Mouse (Mus musculus): Measurements from ENCODE around the gene Slc2a9. TPM values are rescaled to one million over a fixed set of nuclear protein-coding genes. Genes with fewer than 3 reads are reported as not detected.

Slc2a9 gene
- 0.01 TPM in 1 of 2 replicates, not detected in the other for polyA plus RNA-seq (2012)

DNA sequence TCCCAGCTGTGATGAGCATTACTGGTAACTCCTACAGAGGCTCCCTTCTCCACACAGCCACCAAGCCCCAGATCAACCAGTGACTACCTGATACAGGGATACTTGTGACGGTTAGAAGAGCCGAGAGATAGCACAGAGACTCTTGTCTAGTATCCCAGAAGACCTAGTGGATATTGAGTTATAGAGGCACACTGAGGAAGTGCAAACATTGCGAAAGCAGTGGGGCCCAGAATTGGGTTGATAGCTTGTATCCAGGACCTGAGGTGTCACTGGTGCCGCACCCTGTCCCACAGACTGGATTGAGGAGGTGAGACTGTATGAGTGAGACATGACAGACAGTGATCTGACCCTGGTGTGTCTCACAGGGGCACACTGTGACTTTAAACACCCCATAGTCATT lies at the start of gene Slc2a9:
Gene Slc2a9, minus strand, starts transcription at position 152 of the 400 bp plus-strand sequence.
- no peaks in the 10 kb centered on the region for H3K27me3 ChIP-seq (ENCODE audit: control insufficient read depth)
- H3K4me3 ChIP-seq (replicated peaks), result no peak within 1 kb of the TSS
- H3K36me3 ChIP-seq (ENCODE audit: control insufficient read depth), result no peaks in the 10 kb centered on the region
- TF ChIP-seq GATA1 (IDR thresholded peaks at IDR 0.05; ENCODE audit: low read length) (no peak), TAL1 (IDR thresholded peaks at IDR 0.05; ENCODE audit: low read length) (no peak)
- peaks cover 87% of the 10 kb centered on the region for H3K4me1 ChIP-seq (ENCODE audit: control insufficient read depth)
- H3K9me3 ChIP-seq (ENCODE audit: control insufficient read depth, low read length), result no peaks in the 10 kb centered on the region

DNA sequence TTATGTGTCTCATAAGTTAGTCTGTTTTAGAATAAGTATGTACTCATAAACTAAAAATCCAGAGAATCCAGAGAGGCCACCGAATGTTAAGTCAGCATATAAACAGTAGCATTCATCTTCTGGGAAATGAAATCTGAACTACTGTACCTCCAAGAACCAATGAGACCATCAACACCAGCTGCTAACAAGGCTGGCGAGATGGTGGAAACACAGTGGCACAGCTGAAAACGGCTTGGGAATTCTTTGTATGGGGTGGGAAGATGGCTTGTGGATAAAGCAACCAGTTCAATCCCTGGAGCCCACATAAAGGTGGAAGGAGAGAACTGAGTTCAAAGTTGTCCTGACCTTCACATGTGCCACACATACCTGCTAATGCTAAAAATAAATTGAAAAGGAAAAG lies 49.7 kb upstream of the Slc2a9 start:
- Histone ChIP-seq H3K4me3 (replicated peaks) (no peak overlapping the region), H3K27me3 (ENCODE audit: control insufficient read depth) (no peaks in the 10 kb centered on the region), H3K4me1 (ENCODE audit: control insufficient read depth) (peaks cover 9% of the 10 kb centered on the region), H3K9me3 (ENCODE audit: control insufficient read depth, low read length) (no peaks in the 10 kb centered on the region), H3K36me3 (ENCODE audit: control insufficient read depth) (peaks cover 98% of the 10 kb centered on the region)
- TF ChIP-seq GATA1 (IDR thresholded peaks at IDR 0.05; ENCODE audit: low read length) (no peak), TAL1 (IDR thresholded peaks at IDR 0.05; ENCODE audit: low read length) (no peak)

DNA sequence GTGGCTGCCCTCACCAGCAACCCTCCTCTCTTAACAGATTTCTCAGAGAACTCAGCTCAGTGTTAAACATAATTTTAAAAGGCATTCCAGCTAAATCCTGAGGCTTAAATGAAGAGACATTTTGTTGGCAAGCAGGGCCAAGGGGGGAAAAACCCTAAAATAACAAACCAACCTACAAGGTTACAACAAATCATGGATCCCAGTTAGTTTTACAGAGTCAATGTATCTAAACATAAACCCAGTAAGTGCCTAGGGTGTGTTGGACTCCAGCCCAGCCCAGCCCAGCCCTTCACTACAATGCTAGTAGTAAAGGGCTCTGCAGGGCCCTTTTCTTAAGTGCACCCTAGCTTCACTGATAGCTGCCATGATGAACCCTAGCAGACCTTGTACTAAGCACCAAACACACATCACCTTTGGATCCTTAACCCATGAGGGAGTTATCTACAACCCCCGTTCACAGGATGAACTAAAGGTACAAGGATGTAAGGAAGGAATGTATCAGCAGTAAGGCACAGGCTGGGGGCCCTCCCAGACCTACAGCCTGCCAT lies 47.4 kb upstream of the Slc2a9 start:
- peaks cover 9% of the 10 kb centered on the region for H3K4me1 ChIP-seq (ENCODE audit: control insufficient read depth)
- H3K9me3 ChIP-seq (ENCODE audit: control insufficient read depth, low read length), result no peaks in the 10 kb centered on the region
- no peak overlapping the region for H3K4me3 ChIP-seq (replicated peaks)

DNA sequence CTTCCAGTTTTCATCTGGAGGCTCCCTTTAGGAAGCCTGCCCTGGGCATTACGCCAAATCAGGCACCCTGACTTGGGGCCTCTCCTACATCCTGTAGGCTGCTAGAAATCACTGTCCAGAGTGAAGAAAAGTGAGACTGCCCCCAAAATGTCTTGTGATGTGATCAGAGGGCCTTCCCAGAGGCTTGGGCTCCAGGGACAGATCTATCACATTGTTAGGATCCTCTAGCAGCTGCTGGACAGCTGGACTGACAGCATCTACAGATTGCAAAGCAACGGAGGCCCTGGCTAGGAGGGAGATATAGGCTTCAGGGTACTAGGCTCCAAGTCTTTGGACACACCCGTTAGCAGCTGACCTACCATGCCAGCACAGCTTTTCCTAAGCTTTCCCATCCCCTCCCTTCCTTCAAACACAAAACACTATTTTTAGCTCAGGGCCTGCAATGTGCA lies 46.5 kb upstream of the Slc2a9 start:
- peaks cover 9% of the 10 kb centered on the region for H3K4me1 ChIP-seq (ENCODE audit: control insufficient read depth)
- H3K27me3 ChIP-seq (ENCODE audit: control insufficient read depth), result no peaks in the 10 kb centered on the region
- no peaks in the 10 kb centered on the region for H3K9me3 ChIP-seq (ENCODE audit: control insufficient read depth, low read length)
- TF ChIP-seq TAL1 (IDR thresholded peaks at IDR 0.05; ENCODE audit: low read length) (no peak), GATA1 (IDR thresholded peaks at IDR 0.05; ENCODE audit: low read length) (no peak)
- H3K36me3 ChIP-seq (ENCODE audit: control insufficient read depth), result peaks cover 100% of the 10 kb centered on the region
- no peak overlapping the region for H3K4me3 ChIP-seq (replicated peaks)

More for the DNA sequence above, 47.4 kb upstream of the Slc2a9 start:
- no peaks in the 10 kb centered on the region for H3K27me3 ChIP-seq (ENCODE audit: control insufficient read depth)
- H3K36me3 ChIP-seq (ENCODE audit: control insufficient read depth), result peaks cover 100% of the 10 kb centered on the region
- TF ChIP-seq GATA1 (IDR thresholded peaks at IDR 0.05; ENCODE audit: low read length), result no peak
- no peak for TF ChIP-seq TAL1 (IDR thresholded peaks at IDR 0.05; ENCODE audit: low read length)

DNA sequence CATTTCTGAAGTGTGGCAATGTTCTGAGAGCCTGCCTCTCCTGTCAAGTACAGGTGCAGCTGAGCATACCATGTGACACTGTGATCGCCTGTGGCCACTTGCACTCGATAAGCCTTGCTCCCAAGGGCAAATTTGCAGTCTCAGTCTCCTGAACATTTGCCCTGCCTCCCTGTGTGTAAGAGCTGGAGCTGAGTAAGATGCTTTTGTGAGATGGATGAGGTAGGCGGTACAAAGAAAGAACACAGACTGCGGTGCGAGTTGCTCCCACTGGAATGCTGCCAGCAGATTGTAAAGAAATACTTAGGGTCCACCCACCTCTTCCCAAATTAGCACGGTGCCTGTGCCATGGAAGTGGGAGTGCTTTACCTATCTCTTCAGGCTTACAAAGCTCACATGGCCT lies 44.4 kb upstream of the Slc2a9 start:
- Histone ChIP-seq H3K4me3 (replicated peaks) (no peak overlapping the region), H3K36me3 (ENCODE audit: control insufficient read depth) (peaks cover 100% of the 10 kb centered on the region), H3K27me3 (ENCODE audit: control insufficient read depth) (no peaks in the 10 kb centered on the region), H3K4me1 (ENCODE audit: control insufficient read depth) (no peaks in the 10 kb centered on the region), H3K9me3 (ENCODE audit: control insufficient read depth, low read length) (no peaks in the 10 kb centered on the region)
- no peak for TF ChIP-seq TAL1 (IDR thresholded peaks at IDR 0.05; ENCODE audit: low read length)
- no peak for TF ChIP-seq GATA1 (IDR thresholded peaks at IDR 0.05; ENCODE audit: low read length)

DNA sequence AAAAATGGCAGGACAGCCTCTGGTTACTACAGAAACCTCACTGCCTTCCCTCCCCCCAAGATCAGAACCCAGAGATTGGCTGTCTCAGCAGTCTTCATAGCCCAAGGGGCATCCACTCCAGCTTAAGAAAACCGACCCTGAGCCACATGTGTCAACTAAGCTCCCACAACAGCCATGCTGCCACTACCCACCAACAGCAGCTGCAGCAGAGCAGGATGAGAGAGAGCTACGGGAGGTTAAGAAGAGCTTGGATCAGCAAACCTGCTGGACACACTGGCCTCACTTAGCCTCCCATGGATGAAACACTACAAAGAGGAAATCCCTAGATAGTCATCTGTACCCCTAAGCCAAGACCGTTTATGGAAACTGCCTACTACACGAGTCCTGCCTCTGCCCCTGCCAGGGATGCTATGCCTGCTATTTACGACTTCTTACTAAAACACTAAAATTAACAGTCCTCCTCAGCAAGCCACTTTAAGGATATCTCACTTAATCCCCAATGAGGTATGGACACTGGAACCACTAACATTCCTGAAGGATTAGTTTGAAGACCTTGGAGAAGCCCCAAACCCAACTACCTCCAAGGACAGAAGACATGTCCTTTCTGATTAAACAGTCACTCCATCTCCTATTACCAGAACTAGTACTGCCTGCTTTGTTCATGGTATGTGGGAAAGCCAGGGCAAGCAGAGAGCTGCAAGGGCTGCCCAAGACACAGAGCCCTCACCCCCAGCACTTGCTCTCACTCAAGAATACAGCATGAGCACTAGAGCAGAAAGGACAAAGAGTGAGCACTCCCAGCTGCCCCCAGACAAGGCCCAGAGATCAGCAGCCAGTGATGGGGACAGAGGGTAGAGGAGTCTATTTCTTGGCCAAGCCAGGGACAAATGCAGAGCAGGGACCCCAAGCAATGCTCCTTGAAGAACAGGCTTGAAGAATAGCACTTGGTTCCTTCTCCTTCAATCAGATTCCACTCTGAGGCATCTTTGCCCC lies 41.8 kb upstream of the Slc2a9 start:
- Histone ChIP-seq H3K9me3 (ENCODE audit: control insufficient read depth, low read length) (no peaks in the 10 kb centered on the region), H3K36me3 (ENCODE audit: control insufficient read depth) (peaks cover 100% of the 10 kb centered on the region), H3K4me3 (replicated peaks) (no peak overlapping the region), H3K27me3 (ENCODE audit: control insufficient read depth) (no peaks in the 10 kb centered on the region), H3K4me1 (ENCODE audit: control insufficient read depth) (peaks cover 9% of the 10 kb centered on the region)
- TF ChIP-seq TAL1 (IDR thresholded peaks at IDR 0.05; ENCODE audit: low read length) (no peak), GATA1 (IDR thresholded peaks at IDR 0.05; ENCODE audit: low read length) (no peak)

DNA sequence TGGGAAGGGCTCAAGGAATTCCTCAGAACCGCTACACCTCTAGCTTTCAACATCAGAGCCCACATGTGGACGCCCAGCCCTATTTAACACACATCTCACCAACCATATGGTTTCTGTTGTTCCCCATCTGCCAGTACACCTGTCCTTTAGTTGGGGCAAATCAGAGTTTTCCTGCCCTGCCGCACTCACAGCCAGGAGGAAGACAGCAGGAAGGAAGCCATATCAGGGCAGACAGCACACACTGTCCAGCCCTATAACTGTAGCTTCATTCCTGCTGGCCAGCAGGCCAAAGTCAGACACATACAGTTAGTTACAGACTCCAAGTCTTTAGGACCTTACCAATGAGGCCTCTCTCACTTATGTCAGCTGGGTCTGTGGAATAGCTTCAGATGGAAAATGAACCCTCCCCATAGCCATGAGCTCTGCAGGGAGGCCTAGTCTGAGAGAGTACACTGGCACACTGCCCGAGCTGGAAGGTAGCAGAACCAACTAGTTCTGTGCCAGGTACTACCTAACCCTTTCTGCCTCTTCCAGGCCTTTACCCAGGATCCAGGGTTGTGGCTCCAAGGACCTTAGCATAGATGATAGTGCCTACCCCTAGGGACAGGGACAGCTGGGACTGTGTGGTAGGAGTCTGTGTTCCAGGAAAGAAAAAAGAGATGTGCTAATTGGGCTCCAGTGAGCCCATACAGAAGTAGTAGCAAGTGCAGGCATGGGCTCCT lies 40.7 kb upstream of the Slc2a9 start:
- Histone ChIP-seq H3K27me3 (ENCODE audit: control insufficient read depth) (no peaks in the 10 kb centered on the region), H3K9me3 (ENCODE audit: control insufficient read depth, low read length) (no peaks in the 10 kb centered on the region), H3K4me3 (replicated peaks) (no peak overlapping the region), H3K4me1 (ENCODE audit: control insufficient read depth) (peaks cover 9% of the 10 kb centered on the region), H3K36me3 (ENCODE audit: control insufficient read depth) (peaks cover 100% of the 10 kb centered on the region)
- TF ChIP-seq GATA1 (IDR thresholded peaks at IDR 0.05; ENCODE audit: low read length) (no peak), TAL1 (IDR thresholded peaks at IDR 0.05; ENCODE audit: low read length) (no peak)

DNA sequence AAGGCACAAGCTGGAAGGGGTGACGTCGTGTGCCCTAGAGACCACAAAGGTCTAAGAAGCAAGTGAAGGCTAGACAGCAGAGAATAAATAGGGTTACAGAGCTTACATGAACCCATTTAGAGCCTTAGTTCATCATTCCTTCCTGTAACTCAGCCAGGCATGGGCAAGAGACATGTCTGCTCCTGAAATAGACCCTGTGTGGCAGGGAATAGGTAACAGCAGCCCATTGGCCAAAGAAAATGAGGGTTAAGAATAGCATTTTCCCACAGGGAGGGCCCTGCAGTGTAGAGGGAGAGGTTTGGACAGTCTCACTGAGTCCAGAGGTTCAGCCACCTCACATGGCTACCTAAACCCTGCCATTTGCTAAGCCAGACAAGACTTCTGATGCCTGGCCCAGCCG lies 38.8 kb upstream of the Slc2a9 start:
- Histone ChIP-seq H3K4me3 (replicated peaks) (no peak overlapping the region), H3K4me1 (ENCODE audit: control insufficient read depth) (peaks cover 9% of the 10 kb centered on the region), H3K9me3 (ENCODE audit: control insufficient read depth, low read length) (no peaks in the 10 kb centered on the region), H3K36me3 (ENCODE audit: control insufficient read depth) (peaks cover 100% of the 10 kb centered on the region), H3K27me3 (ENCODE audit: control insufficient read depth) (no peaks in the 10 kb centered on the region)
- TF ChIP-seq TAL1 (IDR thresholded peaks at IDR 0.05; ENCODE audit: low read length), result no peak
- TF ChIP-seq GATA1 (IDR thresholded peaks at IDR 0.05; ENCODE audit: low read length), result no peak

DNA sequence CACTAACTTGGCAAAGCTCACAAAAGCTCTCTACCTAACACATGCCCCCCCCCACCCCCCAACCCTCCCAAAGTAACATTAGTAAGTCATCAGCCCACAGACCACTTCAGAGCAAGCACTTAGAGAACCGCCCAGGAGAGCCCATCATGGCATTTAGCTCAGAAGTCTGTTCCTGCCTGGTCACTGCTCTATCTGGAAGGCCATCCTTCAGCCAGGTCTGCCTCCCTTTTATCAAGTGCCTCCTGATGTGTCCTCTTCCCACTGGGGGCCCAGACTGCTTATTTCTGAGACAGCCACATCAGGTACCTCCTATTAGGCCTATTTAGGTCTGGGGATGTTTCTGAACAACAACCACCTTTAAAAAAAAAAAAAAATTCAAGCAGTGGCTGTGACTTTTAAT lies 38.0 kb upstream of the Slc2a9 start:
- Histone ChIP-seq H3K4me1 (ENCODE audit: control insufficient read depth) (peaks cover 9% of the 10 kb centered on the region), H3K9me3 (ENCODE audit: control insufficient read depth, low read length) (no peaks in the 10 kb centered on the region), H3K27me3 (ENCODE audit: control insufficient read depth) (no peaks in the 10 kb centered on the region), H3K36me3 (ENCODE audit: control insufficient read depth) (peaks cover 100% of the 10 kb centered on the region), H3K4me3 (replicated peaks) (no peak overlapping the region)
- no peak for TF ChIP-seq TAL1 (IDR thresholded peaks at IDR 0.05; ENCODE audit: low read length)
- TF ChIP-seq GATA1 (IDR thresholded peaks at IDR 0.05; ENCODE audit: low read length), result no peak

Measured in erythroblast, embryonic 14.5 days (primary cell).